Mouse (Mus musculus): ENCODE measurements around the gene Herc4. TPM values are rescaled to one million over a fixed set of nuclear protein-coding genes. Genes with fewer than 3 reads are reported as not detected.

Gene Herc4
- polyA plus RNA-seq, 1 experiment from 2014 or later = 53.8 TPM

DNA sequence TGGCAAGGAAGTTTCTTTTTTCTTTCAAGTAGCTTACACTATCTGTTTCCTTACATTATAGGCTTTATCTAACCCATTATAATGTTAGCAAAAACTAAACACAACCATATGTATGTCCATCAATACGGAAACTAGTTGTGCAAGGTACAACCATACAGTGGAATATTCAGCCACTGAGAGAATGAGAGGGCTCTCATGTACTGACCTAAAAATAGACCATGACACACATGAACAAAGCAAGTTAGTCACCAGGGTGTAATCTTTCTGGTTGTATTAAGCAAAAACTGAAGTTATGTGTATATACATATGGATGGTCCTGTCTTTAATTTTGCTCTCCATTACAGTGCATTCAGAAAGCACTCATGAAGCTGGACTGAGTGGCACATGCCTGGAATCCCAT is 83.5 kb downstream of the Herc4 start:
- no peaks in the 10 kb centered on the region for H3K27me3 ChIP-seq (ENCODE audit: control insufficient read depth, insufficient read depth, low read length)
- ATAC-seq (ENCODE audit: low FRiP score, low TSS enrichment) = no peak
- H3K36me3 ChIP-seq (ENCODE audit: control insufficient read depth, insufficient read depth, low read length) = peaks cover 80% of the 10 kb centered on the region
- H3K4me1 ChIP-seq (ENCODE audit: control insufficient read depth, insufficient read depth, low read length) = no peaks in the 10 kb centered on the region
- 95% methylated on average over 1 of the region's 1 CpGs for WGBS
- no peak overlapping the region for H3K4me3 ChIP-seq (ENCODE audit: low read length)
- H3K9ac ChIP-seq (ENCODE audit: low read depth, low read length) = no peak overlapping the region
- no peaks in the 10 kb centered on the region for H3K9me3 ChIP-seq (ENCODE audit: control insufficient read depth, low read length)
- H3K4me2 ChIP-seq (replicated peaks; ENCODE audit: low read depth, low read length) = no peak overlapping the region
- H3K27ac ChIP-seq (ENCODE audit: low read depth, low read length) = no peak overlapping the region

DNA sequence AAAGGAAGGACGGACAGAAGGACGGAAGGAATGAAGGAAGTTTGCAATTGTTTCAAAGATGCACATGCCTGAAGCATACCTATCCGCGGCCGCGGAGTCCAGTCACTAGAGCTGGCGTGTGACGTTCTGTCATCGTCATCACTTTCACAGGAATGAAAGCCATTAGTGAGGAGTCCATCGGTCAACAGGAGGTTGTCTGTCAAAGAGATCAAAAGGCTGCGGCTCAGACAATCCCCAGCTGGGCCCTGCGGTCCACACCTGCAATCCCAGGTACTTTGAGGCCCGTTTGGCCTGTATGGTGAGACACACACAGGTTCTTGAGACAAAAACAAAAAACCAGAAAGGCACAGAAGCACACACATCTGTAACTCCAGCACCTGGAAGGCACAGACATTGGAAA is 93.3 kb downstream of the Herc4 start:
- H3K9ac ChIP-seq (ENCODE audit: low read depth, low read length) = peak overlapping the region; percentile 97; the same call in 1 of the 2 replicates
- WGBS = 54% methylated on average over 13 of the region's 13 CpGs
- H3K27ac ChIP-seq (ENCODE audit: low read depth, low read length) = no peak overlapping the region

DNA sequence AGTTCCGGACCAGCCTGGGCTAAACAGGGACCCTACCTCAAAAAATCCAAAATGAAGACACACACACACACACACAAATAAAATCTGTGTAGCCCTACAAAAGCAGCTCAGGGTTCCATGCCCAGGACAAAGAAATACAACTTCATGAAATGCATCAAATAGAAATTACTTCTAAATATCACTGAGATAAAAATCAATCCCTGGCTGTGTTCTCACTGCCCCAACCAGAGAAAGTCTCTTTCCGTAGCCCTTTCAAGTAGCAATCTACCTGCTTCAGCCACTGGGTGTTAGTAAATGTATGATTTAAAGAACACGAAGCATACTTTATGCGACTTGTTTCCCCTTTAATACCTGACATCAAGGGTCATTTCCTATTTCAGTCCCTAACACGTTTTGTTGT is 93.7 kb downstream of the Herc4 start:
- 23% methylated on average over 5 of the region's 5 CpGs for WGBS
- peak overlapping the region; percentile 97 for H3K9ac ChIP-seq (ENCODE audit: low read depth, low read length)
- no peaks in the 10 kb centered on the region for H3K27me3 ChIP-seq (ENCODE audit: control insufficient read depth, insufficient read depth, low read length)
- H3K4me1 ChIP-seq (ENCODE audit: control insufficient read depth, insufficient read depth, low read length) = peaks cover 13% of the 10 kb centered on the region
- peak overlapping the region; percentile 60 for H3K4me2 ChIP-seq (replicated peaks; ENCODE audit: low read depth, low read length)
- H3K4me3 ChIP-seq (ENCODE audit: low read length) = peak overlapping the region; percentile 82
- ATAC-seq (ENCODE audit: low FRiP score, low TSS enrichment) = no peak
- peaks cover 27% of the 10 kb centered on the region for H3K36me3 ChIP-seq (ENCODE audit: control insufficient read depth, insufficient read depth, low read length)
- H3K27ac ChIP-seq (ENCODE audit: low read depth, low read length) = no peak overlapping the region
- no peaks in the 10 kb centered on the region for H3K9me3 ChIP-seq (ENCODE audit: control insufficient read depth, low read length)

More for the DNA sequence above, 93.3 kb downstream of the Herc4 start:
- Histone ChIP-seq H3K4me2 (replicated peaks; ENCODE audit: low read depth, low read length) (peak overlapping the region; percentile 60), H3K27me3 (ENCODE audit: control insufficient read depth, insufficient read depth, low read length) (no peaks in the 10 kb centered on the region), H3K36me3 (ENCODE audit: control insufficient read depth, insufficient read depth, low read length) (peaks cover 30% of the 10 kb centered on the region), H3K9me3 (ENCODE audit: control insufficient read depth, low read length) (no peaks in the 10 kb centered on the region), H3K4me1 (ENCODE audit: control insufficient read depth, insufficient read depth, low read length) (peaks cover 13% of the 10 kb centered on the region), H3K4me3 (ENCODE audit: low read length) (peak overlapping the region; percentile 82)
- no peak for ATAC-seq (ENCODE audit: low FRiP score, low TSS enrichment)

DNA sequence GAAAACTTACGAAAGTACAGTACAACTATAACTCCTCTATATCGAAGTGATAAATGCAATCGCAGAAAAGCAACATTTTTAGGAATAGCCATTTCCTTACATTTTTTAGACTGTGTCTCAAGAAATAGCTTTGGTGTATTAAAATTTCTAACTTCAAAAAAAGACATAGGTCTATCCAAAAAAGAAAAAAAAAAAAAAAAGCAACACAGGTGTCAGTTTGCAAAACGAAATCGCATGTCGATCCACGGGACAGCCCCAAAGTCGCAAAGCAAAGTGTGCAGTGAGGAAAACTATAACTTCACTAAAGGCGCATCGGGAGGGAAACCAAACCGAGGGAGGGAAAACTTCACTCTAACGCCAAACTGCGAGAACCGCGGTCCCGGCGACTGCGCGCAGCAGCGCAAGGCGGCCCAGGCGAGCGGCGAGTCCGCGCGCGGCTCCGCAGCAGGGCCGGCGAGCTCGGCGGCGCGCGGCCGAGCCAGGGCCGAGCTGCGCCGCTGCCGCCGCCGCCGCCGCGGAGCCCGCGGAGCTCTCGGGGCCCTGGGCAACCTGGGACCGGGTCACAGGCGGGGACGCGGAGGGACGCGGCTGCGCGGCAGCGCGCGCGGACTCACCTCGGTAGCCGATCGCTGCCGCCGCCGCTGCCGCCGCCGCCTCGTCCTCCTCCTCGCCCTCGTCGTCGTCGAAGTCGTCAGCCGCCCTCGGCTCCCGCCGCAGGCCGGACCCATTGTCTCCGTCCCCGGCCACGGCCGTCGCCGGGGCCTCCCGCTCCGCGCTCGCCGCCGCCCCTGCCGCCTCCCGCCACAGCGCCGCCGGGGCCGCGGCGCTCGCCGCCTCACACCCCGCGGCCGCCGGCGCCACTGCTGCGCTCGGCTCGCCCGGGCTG is 94.6 kb downstream of the Herc4 start:
- Histone ChIP-seq H3K4me2 (replicated peaks; ENCODE audit: low read depth, low read length) (peak overlapping the region; percentile 60), H3K4me3 (ENCODE audit: low read length) (peak overlapping the region; percentile 82), H3K9ac (ENCODE audit: low read depth, low read length) (peak overlapping the region; percentile 97), H3K9me3 (ENCODE audit: control insufficient read depth, low read length) (no peaks in the 10 kb centered on the region), H3K27me3 (ENCODE audit: control insufficient read depth, insufficient read depth, low read length) (no peaks in the 10 kb centered on the region), H3K27ac (ENCODE audit: low read depth, low read length) (peak overlapping the region; percentile 91), H3K36me3 (ENCODE audit: control insufficient read depth, insufficient read depth, low read length) (peaks cover 19% of the 10 kb centered on the region), H3K4me1 (ENCODE audit: control insufficient read depth, insufficient read depth, low read length) (peaks cover 13% of the 10 kb centered on the region)
- peak; percentile 72 for ATAC-seq (ENCODE audit: low FRiP score, low TSS enrichment)
- WGBS = under 1% methylated on average over 65 of the region's 113 CpGs

DNA sequence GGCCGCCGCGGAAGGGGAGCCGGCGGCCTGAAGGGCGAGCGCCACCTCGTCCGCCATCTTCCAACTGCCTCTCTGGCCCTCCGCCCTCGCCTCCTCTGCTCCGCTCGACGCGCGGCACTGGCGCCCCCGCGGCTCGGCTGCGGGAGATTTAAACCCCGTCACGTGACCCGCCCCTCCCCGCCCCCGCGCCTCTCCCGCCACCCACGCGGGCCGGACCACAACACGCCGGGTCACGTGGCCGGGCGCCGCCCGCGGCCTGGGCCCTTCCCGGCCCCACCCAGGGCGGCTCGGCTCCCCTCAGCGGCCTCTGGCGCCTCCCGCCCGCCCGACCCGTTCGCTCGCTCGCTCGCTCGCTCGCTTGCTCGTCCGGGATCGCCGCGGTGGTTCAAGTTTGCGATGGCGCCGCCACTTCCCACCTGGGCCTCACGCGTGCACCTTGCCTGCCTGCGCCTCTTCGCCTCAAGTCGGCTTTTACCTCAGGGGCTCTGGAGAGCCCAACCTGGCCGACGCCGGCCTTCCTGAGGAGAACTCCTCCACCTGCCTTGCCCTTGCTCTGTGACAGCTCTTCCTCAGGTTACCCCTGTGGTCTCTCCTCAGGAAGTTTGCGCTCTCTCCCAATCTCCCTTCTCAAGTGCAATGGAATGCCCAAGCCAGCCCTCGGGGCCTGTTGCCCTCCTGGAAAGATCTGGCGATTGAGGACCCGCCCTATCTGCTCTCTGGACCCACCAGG is 95.5 kb downstream of the Herc4 start:
- Histone ChIP-seq H3K4me1 (ENCODE audit: control insufficient read depth, insufficient read depth, low read length) (peaks cover 13% of the 10 kb centered on the region), H3K27me3 (ENCODE audit: control insufficient read depth, insufficient read depth, low read length) (no peaks in the 10 kb centered on the region), H3K4me2 (replicated peaks; ENCODE audit: low read depth, low read length) (peak overlapping the region; percentile 60), H3K9ac (ENCODE audit: low read depth, low read length) (peak overlapping the region; percentile 97), H3K9me3 (ENCODE audit: control insufficient read depth, low read length) (no peaks in the 10 kb centered on the region), H3K4me3 (ENCODE audit: low read length) (peak overlapping the region; percentile 82), H3K27ac (ENCODE audit: low read depth, low read length) (peak overlapping the region; percentile 91; the same call in 1 of the 2 replicates), H3K36me3 (ENCODE audit: control insufficient read depth, insufficient read depth, low read length) (peaks cover 12% of the 10 kb centered on the region)
- peak; percentile 97 for ATAC-seq (ENCODE audit: low FRiP score, low TSS enrichment)
- under 1% methylated on average over 54 of the region's 74 CpGs for WGBS

DNA sequence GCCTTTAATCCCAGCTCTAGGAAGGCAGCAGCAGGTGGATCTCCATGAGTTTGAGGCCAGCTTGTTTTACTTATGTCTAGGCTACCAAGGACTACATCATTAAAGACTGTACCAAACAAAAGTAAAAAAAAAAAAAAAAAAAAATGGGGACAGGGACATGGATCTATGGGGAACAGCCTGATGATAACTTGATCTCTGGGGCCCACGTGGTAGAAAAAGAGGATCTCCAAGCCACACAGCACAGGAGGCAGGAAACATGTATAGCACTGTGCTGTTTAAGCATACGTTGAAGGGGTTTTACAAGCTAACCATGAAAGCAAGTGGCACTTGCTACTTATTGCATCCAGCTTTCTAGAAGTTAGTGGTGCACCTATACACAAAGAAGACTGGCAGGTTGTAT is 97.7 kb downstream of the Herc4 start:
- no peaks in the 10 kb centered on the region for H3K27me3 ChIP-seq (ENCODE audit: control insufficient read depth, insufficient read depth, low read length)
- WGBS = 89% methylated on average over 2 of the region's 2 CpGs
- no peak overlapping the region for H3K27ac ChIP-seq (ENCODE audit: low read depth, low read length)
- no peak overlapping the region for H3K4me2 ChIP-seq (replicated peaks; ENCODE audit: low read depth, low read length)
- H3K9ac ChIP-seq (ENCODE audit: low read depth, low read length) = no peak overlapping the region
- no peaks in the 10 kb centered on the region for H3K9me3 ChIP-seq (ENCODE audit: control insufficient read depth, low read length)
- no peak overlapping the region for H3K4me3 ChIP-seq (ENCODE audit: low read length)
- no peaks in the 10 kb centered on the region; the same call in 1 of the 2 replicates for H3K36me3 ChIP-seq (ENCODE audit: control insufficient read depth, insufficient read depth, low read length)
- H3K4me1 ChIP-seq (ENCODE audit: control insufficient read depth, insufficient read depth, low read length) = peaks cover 11% of the 10 kb centered on the region
- ATAC-seq (ENCODE audit: low FRiP score, low TSS enrichment) = no peak

DNA sequence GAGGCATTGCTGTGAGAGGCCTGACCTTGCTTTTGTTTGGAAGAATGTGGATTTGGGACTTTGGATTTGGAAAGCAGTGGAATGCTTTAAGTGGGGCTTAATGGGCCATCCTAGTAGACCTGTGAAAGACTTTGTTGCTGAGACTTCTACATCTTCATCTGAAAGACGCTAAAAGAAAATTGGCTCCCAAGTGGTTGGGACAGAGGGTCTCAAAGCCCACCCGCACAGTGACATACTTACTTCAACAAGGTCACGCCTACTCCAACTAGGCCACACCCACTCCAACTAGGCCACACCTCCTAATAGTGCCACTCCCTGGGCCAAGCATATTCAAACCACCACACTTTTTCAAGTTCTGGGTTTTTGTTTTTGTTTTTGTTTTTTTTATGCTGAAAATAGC is 101.1 kb downstream of the Herc4 start:
- H3K9me3 ChIP-seq (ENCODE audit: control insufficient read depth, low read length) = no peaks in the 10 kb centered on the region
- no peak overlapping the region for H3K9ac ChIP-seq (ENCODE audit: low read depth, low read length)
- ATAC-seq (ENCODE audit: low FRiP score, low TSS enrichment) = no peak
- H3K4me2 ChIP-seq (replicated peaks; ENCODE audit: low read depth, low read length) = no peak overlapping the region
- H3K4me3 ChIP-seq (ENCODE audit: low read length) = no peak overlapping the region
- H3K27ac ChIP-seq (ENCODE audit: low read depth, low read length) = no peak overlapping the region
- no peaks in the 10 kb centered on the region for H3K27me3 ChIP-seq (ENCODE audit: control insufficient read depth, insufficient read depth, low read length)
- H3K4me1 ChIP-seq (ENCODE audit: control insufficient read depth, insufficient read depth, low read length) = no peaks in the 10 kb centered on the region
- H3K36me3 ChIP-seq (ENCODE audit: control insufficient read depth, insufficient read depth, low read length) = no peaks in the 10 kb centered on the region
- 95% methylated on average over 3 of the region's 3 CpGs for WGBS

DNA sequence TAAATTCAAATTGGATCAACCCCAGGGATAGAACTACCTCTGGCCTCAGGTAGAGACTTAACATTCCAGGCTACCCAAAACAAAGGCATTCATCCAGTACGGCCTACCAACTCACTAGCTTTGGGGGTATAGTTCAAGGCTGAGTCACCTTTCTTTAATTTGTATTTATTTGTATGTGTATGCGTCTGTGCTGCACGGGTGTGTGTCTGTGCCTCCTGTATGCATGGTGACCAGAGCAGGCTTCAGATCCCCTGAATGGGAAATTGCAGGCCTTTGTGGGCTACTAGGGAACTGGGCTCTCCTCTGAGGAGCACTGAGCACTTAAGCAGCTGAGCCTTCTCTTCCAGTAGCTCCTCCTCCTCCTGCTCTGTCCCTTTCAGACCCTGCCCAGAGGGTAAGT is 104.7 kb downstream of the Herc4 start:
- Histone ChIP-seq H3K4me2 (replicated peaks; ENCODE audit: low read depth, low read length) (no peak overlapping the region), H3K27ac (ENCODE audit: low read depth, low read length) (no peak overlapping the region), H3K4me1 (ENCODE audit: control insufficient read depth, insufficient read depth, low read length) (no peaks in the 10 kb centered on the region), H3K9me3 (ENCODE audit: control insufficient read depth, low read length) (no peaks in the 10 kb centered on the region), H3K4me3 (ENCODE audit: low read length) (no peak overlapping the region), H3K9ac (ENCODE audit: low read depth, low read length) (no peak overlapping the region), H3K36me3 (ENCODE audit: control insufficient read depth, insufficient read depth, low read length) (no peaks in the 10 kb centered on the region), H3K27me3 (ENCODE audit: control insufficient read depth, insufficient read depth, low read length) (no peaks in the 10 kb centered on the region)
- WGBS = 74% methylated on average over 3 of the region's 3 CpGs
- ATAC-seq (ENCODE audit: low FRiP score, low TSS enrichment) = no peak

DNA sequence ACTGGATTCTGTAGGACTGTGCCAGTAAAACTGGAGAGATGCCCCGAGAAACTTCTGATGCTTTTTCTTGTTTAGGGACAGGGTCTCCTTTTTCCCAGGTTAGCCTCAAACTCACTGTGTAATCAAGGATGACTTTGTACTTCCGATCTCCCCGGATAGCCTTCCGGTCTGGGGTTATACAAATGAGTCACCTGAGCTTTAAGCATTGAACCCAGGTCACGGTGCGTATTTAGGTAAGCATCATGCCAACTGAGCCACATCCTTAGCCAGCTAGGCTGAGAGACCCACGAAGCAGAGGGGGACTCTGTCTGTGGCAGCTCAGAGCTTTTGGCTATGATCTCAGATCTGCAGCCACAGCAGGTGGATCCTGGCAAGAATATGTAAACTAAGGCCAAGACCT is 107.1 kb downstream of the Herc4 start:
- H3K4me1 ChIP-seq (ENCODE audit: control insufficient read depth, insufficient read depth, low read length) = no peaks in the 10 kb centered on the region
- no peak overlapping the region for H3K9ac ChIP-seq (ENCODE audit: low read depth, low read length)
- WGBS = 82% methylated on average over 7 of the region's 7 CpGs
- H3K27me3 ChIP-seq (ENCODE audit: control insufficient read depth, insufficient read depth, low read length) = no peaks in the 10 kb centered on the region
- ATAC-seq (ENCODE audit: low FRiP score, low TSS enrichment) = no peak
- no peak overlapping the region for H3K4me2 ChIP-seq (replicated peaks; ENCODE audit: low read depth, low read length)
- H3K9me3 ChIP-seq (ENCODE audit: control insufficient read depth, low read length) = no peaks in the 10 kb centered on the region
- H3K4me3 ChIP-seq (ENCODE audit: low read length) = no peak overlapping the region
- H3K36me3 ChIP-seq (ENCODE audit: control insufficient read depth, insufficient read depth, low read length) = no peaks in the 10 kb centered on the region
- no peak overlapping the region for H3K27ac ChIP-seq (ENCODE audit: low read depth, low read length)
